Mouse (Mus musculus) liver, embryonic 15.5 days (tissue): ENCODE data around the gene 1700030J22Rik. TPM values are rescaled to one million over a fixed set of nuclear protein-coding genes. Genes with fewer than 3 reads are reported as not detected.

Experiments used
- ATAC-seq: fragments of 200-750 bp; cut with Nextera tagmentation; 2 replicates; pipeline ENCODE4 v1.8.0; 2017; ENCODE audit warnings: moderate number of reproducible peaks, mild to moderate bottlenecking, moderate library complexity; ENCODE audit not compliant: insufficient read depth
- H3K27ac ChIP-seq: fragments of 300-500 bp; sonication (generic); replicated peaks from 2 replicates; pipeline ENCODE4 v1.5.1; 2015; ENCODE audit warnings: mild to moderate bottlenecking, inconsistent platforms
- H3K27me3 ChIP-seq: fragments of 300-500 bp; sonication (generic); 2 replicates; pipeline ENCODE4 v1.6.1; 2015; ENCODE audit warnings: mild to moderate bottlenecking, inconsistent platforms
- H3K36me3 ChIP-seq: fragments of 300-500 bp; sonication (generic); replicated peaks from 2 replicates; pipeline ENCODE4 v1.6.1; 2015; ENCODE audit warnings: moderate library complexity, mild to moderate bottlenecking, inconsistent platforms
- H3K4me1 ChIP-seq: fragments of 300-500 bp; sonication (generic); replicated peaks from 2 replicates; pipeline ENCODE4 v1.6.1; 2015; ENCODE audit warnings: inconsistent platforms
- H3K4me2 ChIP-seq: fragments of 300-500 bp; sonication (generic); 2 replicates; pipeline ENCODE4 v1.6.1; 2015; ENCODE audit warnings: moderate library complexity, mild to moderate bottlenecking, inconsistent platforms
- H3K4me3 ChIP-seq: fragments of 300-500 bp; sonication (generic); replicated peaks from 2 replicates; pipeline ENCODE4 v1.5.1; 2015; ENCODE audit warnings: mild to moderate bottlenecking, inconsistent platforms
- H3K9ac ChIP-seq: fragments of 300-500 bp; sonication (generic); 2 replicates; pipeline ENCODE4 v1.6.1; 2015; ENCODE audit warnings: moderate library complexity, mild to moderate bottlenecking, inconsistent platforms
- H3K9me3 ChIP-seq: fragments of 300-500 bp; sonication (generic); replicated peaks from 2 replicates; pipeline ENCODE4 v1.6.1; 2016; ENCODE audit warnings: inconsistent platforms
- WGBS: fragments of 180-500 bp; shearing (Covaris S2); methylation state at CpG from one replicate; pipeline ENCODE4 v1.1.7; 2015; ENCODE audit warnings: mixed read lengths; ENCODE audit not compliant: insufficient replicate concordance; 5-methylcytosine and 5-hydroxymethylcytosine counted together
- polyA plus RNA-seq: library from polyadenylated mRNA; unstranded; fragments of >200 nt; fragmentation: Nextera tagmentation; extraction: Ambion mirVana; gene quantifications from 2 replicates; pipeline ENCODE4 v1.2.1, GENCODE M21; 2015

Gene 1700030J22Rik
- polyA plus RNA-seq, 1 experiment from 2014 or later, result 0.51 TPM

DNA sequence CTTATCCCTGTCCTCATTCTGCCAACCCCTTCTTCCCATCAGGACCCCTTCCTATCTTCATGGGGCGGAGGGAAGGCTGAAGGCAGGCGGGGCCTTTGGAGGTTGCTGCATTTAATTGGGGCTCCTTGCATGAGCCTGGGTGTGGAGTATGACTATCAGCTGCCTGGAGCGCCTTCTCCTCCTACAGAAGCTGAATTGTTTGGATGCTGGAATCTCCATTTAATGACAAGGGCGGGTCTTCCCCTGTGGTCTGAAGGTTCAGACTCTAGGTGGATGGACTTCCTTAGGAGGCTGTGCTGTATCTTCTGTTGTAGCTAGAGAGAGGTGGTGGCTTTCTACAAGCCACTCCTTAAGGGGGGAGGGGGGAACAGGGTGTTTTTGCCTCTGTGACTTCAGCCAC, 43.8 kb downstream of the 1700030J22Rik start:
- ATAC-seq, result no peak
- WGBS, result 92% methylated on average over 4 of the region's 4 CpGs
- Histone ChIP-seq H3K4me3 (no peak overlapping the region), H3K36me3 (peaks cover 89% of the 10 kb centered on the region), H3K4me1 (no peaks in the 10 kb centered on the region), H3K27me3 (no peaks in the 10 kb centered on the region), H3K4me2 (no peak overlapping the region), H3K9ac (no peak overlapping the region), H3K9me3 (no peaks in the 10 kb centered on the region), H3K27ac (no peak overlapping the region)

DNA sequence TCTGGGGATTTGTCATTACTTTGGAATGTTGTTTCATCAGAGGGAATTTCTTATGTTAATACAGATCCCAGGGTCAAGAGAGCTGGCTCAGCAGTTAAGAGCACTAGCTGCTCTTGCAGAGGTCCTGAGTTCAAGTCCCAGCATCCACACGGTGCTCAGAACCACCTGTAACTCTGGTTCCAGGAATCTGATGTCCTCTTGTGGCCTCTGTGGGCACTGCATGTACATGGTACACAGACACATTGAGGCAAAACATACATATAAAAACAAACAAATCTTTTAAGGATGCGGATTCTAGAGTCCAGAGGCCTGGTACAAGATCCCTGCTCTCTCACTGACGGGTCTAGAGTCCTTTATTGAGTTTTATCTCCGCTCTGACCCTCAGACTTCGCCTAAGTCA, 50.2 kb downstream of the 1700030J22Rik start:
- Histone ChIP-seq H3K9me3 (no peaks in the 10 kb centered on the region), H3K27me3 (no peaks in the 10 kb centered on the region), H3K4me1 (peaks cover 1% of the 10 kb centered on the region; the same call in 1 of the 2 replicates), H3K9ac (no peak overlapping the region), H3K4me2 (no peak overlapping the region), H3K4me3 (no peak overlapping the region), H3K36me3 (peaks cover 90% of the 10 kb centered on the region), H3K27ac (no peak overlapping the region)
- 80% methylated on average over 5 of the region's 5 CpGs for WGBS
- ATAC-seq, result no peak

DNA sequence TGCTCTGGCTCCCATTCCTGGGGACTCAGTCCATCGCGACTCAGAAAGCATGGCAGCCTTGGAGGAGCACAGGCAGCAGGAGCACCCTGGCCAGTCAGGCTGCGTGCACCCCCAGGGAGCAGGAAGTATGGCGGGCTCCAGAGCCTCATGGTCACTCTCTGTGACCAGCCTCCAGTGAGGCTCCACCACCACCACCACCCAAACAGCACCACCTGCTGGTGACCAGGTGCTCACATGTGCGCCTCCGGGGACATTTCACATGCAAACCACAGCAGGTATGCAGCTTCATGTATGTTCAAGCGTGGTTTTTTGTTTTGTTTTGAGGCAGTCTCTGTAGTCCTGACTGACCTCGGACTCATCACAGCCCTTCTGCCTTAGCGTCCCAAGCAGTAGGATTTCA, 50.9 kb downstream of the 1700030J22Rik start:
- ATAC-seq, result peak; percentile 14; the same call in 1 of the 2 replicates
- no peak overlapping the region for H3K4me2 ChIP-seq
- WGBS, result 78% methylated on average over 9 of the region's 9 CpGs
- no peak overlapping the region for H3K27ac ChIP-seq
- H3K27me3 ChIP-seq, result no peaks in the 10 kb centered on the region
- peaks cover 83% of the 10 kb centered on the region for H3K36me3 ChIP-seq
- H3K9ac ChIP-seq, result no peak overlapping the region
- H3K9me3 ChIP-seq, result no peaks in the 10 kb centered on the region
- H3K4me3 ChIP-seq, result no peak overlapping the region
- H3K4me1 ChIP-seq, result peaks cover 7% of the 10 kb centered on the region

DNA sequence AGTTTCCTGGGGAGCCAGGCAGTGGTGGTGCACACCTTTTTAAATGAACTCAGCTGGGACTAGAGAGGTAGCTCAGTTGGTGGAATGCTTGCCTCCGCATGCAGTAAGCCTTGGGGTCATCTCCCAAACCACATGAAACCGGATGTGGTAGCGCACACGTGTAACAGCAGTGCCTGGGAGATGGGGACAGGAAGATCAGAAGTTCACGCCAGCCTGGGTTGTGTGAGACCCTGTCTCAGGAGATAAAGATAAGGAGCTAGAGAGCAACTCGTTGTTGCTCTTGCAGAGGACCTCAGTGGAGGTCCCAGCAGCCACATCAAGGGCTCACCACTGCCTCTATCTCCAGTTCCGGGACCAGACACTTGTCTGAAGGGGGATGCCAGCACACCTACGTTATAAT, 55.2 kb downstream of the 1700030J22Rik start:
- 39% methylated on average over 8 of the region's 8 CpGs for WGBS
- Histone ChIP-seq H3K4me3 (no peak overlapping the region), H3K27me3 (no peaks in the 10 kb centered on the region), H3K4me2 (no peak overlapping the region), H3K9ac (no peak overlapping the region), H3K4me1 (peaks cover 30% of the 10 kb centered on the region), H3K27ac (no peak overlapping the region), H3K9me3 (no peaks in the 10 kb centered on the region), H3K36me3 (peaks cover 43% of the 10 kb centered on the region)
- ATAC-seq, result no peak

DNA sequence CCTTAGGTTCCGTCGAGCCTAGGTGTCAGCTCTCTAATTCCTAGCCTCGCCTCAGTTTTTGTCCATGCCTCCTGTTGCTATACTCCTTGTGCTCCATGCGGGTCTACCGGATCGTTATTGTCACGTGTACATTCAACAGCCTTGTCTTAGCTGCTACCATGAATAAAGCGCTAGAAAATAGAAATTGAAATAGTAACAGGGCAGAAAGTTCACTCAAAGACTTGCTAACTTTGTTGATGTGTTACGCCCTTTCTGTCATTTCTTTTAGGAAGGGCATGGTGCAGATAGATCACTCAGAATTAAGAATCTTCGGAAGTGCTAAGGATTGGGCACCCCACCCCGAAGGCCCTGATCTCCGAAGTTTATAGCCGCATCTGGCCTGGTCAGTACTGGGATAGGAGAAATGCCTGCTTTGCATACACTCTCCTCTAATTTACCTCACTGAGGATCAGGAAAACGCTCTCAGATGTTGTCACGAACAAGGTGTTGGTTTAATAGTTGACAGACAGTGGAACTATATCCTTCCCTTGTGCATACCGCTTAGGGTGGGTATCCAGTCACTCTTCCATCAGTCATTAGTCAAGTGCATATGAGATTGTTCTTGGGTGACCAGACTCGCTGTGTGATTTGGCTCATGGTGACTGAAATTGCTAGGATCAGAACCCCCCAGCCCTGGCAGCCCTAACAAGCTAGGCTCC, 56.5 kb downstream of the 1700030J22Rik start:
- WGBS, result 25% methylated on average over 17 of the region's 17 CpGs
- peak overlapping the region; percentile 80 for H3K4me2 ChIP-seq

DNA sequence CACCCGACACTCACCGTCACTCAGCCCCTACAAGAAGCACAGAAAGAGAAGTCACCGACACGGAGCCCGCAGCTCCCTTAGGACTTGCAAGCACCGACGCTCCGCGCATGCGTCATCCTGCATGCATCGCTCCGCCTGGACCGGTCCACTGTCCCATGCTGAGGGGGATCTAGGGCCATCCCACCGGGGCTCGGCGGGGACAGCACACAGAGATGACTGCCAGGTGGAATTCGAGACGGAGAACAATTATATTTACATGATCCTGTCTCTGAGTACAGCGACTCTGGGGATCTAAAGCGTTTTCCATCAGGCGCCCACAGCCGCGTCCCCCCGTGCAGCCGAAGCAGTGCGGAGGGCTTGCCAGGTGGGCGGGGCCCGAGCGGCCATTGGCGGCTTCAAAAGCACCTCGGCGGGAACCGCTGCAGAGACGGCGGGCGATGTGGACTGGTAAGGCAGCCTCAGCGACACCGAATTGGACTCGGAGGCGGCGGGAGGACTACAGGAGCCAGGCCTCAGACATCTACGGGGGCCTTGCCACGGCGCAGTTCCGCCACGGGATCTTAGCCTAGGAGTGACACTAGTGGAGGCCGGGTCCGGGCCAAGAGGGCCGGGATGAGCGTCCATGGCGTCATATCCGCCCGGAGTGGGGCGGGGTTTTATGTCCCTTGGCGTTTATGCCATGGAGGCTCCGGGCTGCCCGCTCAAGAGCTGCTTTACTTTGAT, 57.3 kb downstream of the 1700030J22Rik start, which contains the start of the genes Cmc2 and Cenpn:
Gene Cmc2 (minus strand): TSS at position 119 of the 723 bp plus-strand sequence.
Gene Cenpn (plus strand): TSS at position 394 of the 723 bp plus-strand sequence.
- peak; percentile 94 for ATAC-seq
- Histone ChIP-seq H3K4me3 (peak within 1 kb of the TSS; percentile 89), H3K36me3 (peaks cover 31% of the 10 kb centered on the region), H3K27me3 (no peaks in the 10 kb centered on the region), H3K4me2 (peak within 1 kb of the TSS; percentile 80), H3K9ac (peak within 1 kb of the TSS; percentile 85), H3K27ac (peak within 1 kb of the TSS; percentile 89), H3K4me1 (peaks cover 37% of the 10 kb centered on the region), H3K9me3 (no peaks in the 10 kb centered on the region)
- under 1% methylated on average over 57 of the region's 57 CpGs for WGBS

More for the DNA sequence above, 56.5 kb downstream of the 1700030J22Rik start:
- Histone ChIP-seq H3K36me3 (peaks cover 31% of the 10 kb centered on the region), H3K27me3 (no peaks in the 10 kb centered on the region), H3K9ac (peak overlapping the region; percentile 85), H3K9me3 (no peaks in the 10 kb centered on the region), H3K27ac (peak overlapping the region; percentile 89), H3K4me1 (peaks cover 34% of the 10 kb centered on the region), H3K4me3 (peak overlapping the region; percentile 89)
- ATAC-seq, result no peak

DNA sequence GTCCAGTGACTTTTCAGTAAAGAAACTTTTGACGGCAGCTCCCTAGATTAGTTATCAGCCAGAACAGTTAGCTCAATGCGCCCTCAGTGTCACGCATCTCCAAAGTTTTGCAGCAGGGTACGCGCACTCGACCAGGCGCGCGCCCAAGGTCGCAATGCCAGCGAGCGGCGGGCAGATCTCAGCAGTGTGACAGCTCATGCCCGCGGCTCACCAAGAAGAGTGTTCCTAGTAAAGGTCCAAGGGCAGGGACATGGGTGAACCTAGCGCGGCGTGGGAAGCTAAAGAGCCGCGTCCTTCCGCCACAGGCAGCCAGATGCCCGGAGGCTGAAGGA, 57.8 kb downstream of the 1700030J22Rik start:
- WGBS, result under 1% methylated on average over 22 of the region's 22 CpGs
- Histone ChIP-seq H3K27me3 (no peaks in the 10 kb centered on the region), H3K4me2 (peak overlapping the region; percentile 80), H3K4me3 (peak overlapping the region; percentile 89), H3K27ac (peak overlapping the region; percentile 89), H3K4me1 (peaks cover 37% of the 10 kb centered on the region), H3K9ac (peak overlapping the region; percentile 85), H3K36me3 (peaks cover 31% of the 10 kb centered on the region), H3K9me3 (no peaks in the 10 kb centered on the region)
- ATAC-seq, result peak; percentile 71

Other genes starting within 250 kb of the 1700030J22Rik start
- 1.7 and 2.4 TPM in 2 replicates for gene Cdyl2, start 246.0 kb downstream of the 1700030J22Rik start, polyA plus RNA-seq
- 50.8 and 56.7 TPM in 2 replicates for gene Cmc2, start 57.5 kb downstream of the 1700030J22Rik start, polyA plus RNA-seq
- gene Cenpn, start 57.2 kb downstream of the 1700030J22Rik start, polyA plus RNA-seq, result 24.8 and 24.9 TPM in 2 replicates
- gene Atmin, start 35.6 kb downstream of the 1700030J22Rik start, polyA plus RNA-seq, result 3.6 and 3.7 TPM in 2 replicates
- 85.5 and 94.5 TPM in 2 replicates for gene Gcsh, start 14.6 kb upstream of the 1700030J22Rik start, polyA plus RNA-seq
- gene Pkd1l2, start 103.5 kb upstream of the 1700030J22Rik start, polyA plus RNA-seq, result not detected in 2 replicates
- gene Bco1, start 116.9 kb upstream of the 1700030J22Rik start, polyA plus RNA-seq, result 6.0 and 6.2 TPM in 2 replicates
- 0.79 and 0.98 TPM in 2 replicates for gene Gan, start 179.2 kb upstream of the 1700030J22Rik start, polyA plus RNA-seq